Mouse (Mus musculus) MEL (cell line): Measurements from ENCODE around the gene Fndc3a. TPM values are rescaled to one million over a fixed set of nuclear protein-coding genes. Genes with fewer than 3 reads are reported as not detected.
A peak's percentile ranks its signal among the peaks of the same experiment; 100 is the strongest.

Source experiments
- DNase-seq: peaks from one replicate; pipeline ENCODE4 v3.0.0; 2011; ENCODE audit warnings: low read depth, low spot score
- H3K27ac ChIP-seq: 2 replicates; pipeline ENCODE4 v1.5.1; 2012; ENCODE audit warnings: low read depth, mild to moderate bottlenecking, control low read depth, low read length, moderate library complexity; ENCODE audit not compliant: control insufficient read depth
- H3K27me3 ChIP-seq, 2 experiments: fragments of 150-350 bp in 1 of 2; sonication (generic) in 1 of 2; 2 replicates each; pipeline ENCODE4 v1.6.1; 2012; ENCODE audit warnings: low read length in 2 of 2, mild to moderate bottlenecking in 2 of 2, improper control_type of control experiment in 1 of 2, moderate library complexity in 1 of 2; ENCODE audit not compliant: insufficient read depth in 2 of 2, control insufficient read depth in 1 of 2
- H3K36me3 ChIP-seq, 2 experiments: 2 replicates each; pipeline ENCODE4 v1.6.1; 2012 to 2014; ENCODE audit warnings: low read length in 2 of 2, improper control_type of control experiment in 1 of 2, inconsistent platforms in 1 of 2, mild to moderate bottlenecking in 1 of 2; ENCODE audit not compliant: insufficient read depth in 2 of 2, control insufficient read depth in 1 of 2
- H3K4me1 ChIP-seq, 2 experiments: fragments of 150-350 bp in 1 of 2; sonication (generic) in 1 of 2; 2 replicates each; pipeline ENCODE4 v1.6.1; 2012; ENCODE audit warnings: low read length in 2 of 2, improper control_type of control experiment in 1 of 2, mild to moderate bottlenecking in 1 of 2; ENCODE audit not compliant: insufficient read depth in 2 of 2, control insufficient read depth in 1 of 2
- H3K4me3 ChIP-seq, 2 experiments: fragments of 150-350 bp in 1 of 2; sonication (generic) in 1 of 2; 2 replicates each; pipeline ENCODE4 v1.5.1; 2012; ENCODE audit warnings: low read depth in 2 of 2, low read length in 2 of 2, mild to moderate bottlenecking in 2 of 2, moderate library complexity in 2 of 2, control low read depth in 1 of 2, improper control_type of control experiment in 1 of 2; ENCODE audit not compliant: control insufficient read depth in 1 of 2, insufficient read depth in 1 of 2
- H3K79me2 ChIP-seq: 2 replicates; pipeline ENCODE4 v1.6.1; 2012; ENCODE audit warnings: mild to moderate bottlenecking, low read length, moderate library complexity; ENCODE audit not compliant: control insufficient read depth, poor library complexity, insufficient read depth
- H3K9ac ChIP-seq: 2 replicates; pipeline ENCODE4 v1.6.1; 2012; ENCODE audit warnings: low read depth, mild to moderate bottlenecking, control low read depth, low read length, moderate library complexity; ENCODE audit not compliant: control insufficient read depth, poor library complexity, severe bottlenecking
- H3K9me3 ChIP-seq: fragments of 150-350 bp; sonication (generic); replicated peaks from 2 replicates; pipeline ENCODE4 v1.6.1; 2012; ENCODE audit warnings: mild to moderate bottlenecking, low read length, improper control_type of control experiment, moderate library complexity; ENCODE audit not compliant: insufficient read depth
- BHLHE40 ChIP-seq: IDR thresholded peaks from 2 replicates; pipeline ENCODE4 v1.6.1; 2012; ENCODE audit warnings: low read depth, mild to moderate bottlenecking, inconsistent platforms, low read length, improper control_type of control experiment, borderline replicate concordance
- CHD2 ChIP-seq: IDR thresholded peaks from 2 replicates; pipeline ENCODE4 v1.6.1; 2011; ENCODE audit warnings: low read length, improper control_type of control experiment
- ELF1 ChIP-seq: IDR thresholded peaks from 2 replicates; pipeline ENCODE4 v1.6.1; 2014; ENCODE audit warnings: low read depth, mild to moderate bottlenecking, inconsistent platforms, low read length, improper control_type of control experiment, moderate library complexity
- EP300 ChIP-seq, 2 experiments: IDR thresholded peaks; 2 replicates each; pipeline ENCODE4 v1.6.1; 2011; ENCODE audit warnings: improper control_type of control experiment in 2 of 2, low read length in 2 of 2, low read depth in 1 of 2, mild to moderate bottlenecking in 1 of 2
- GABPA ChIP-seq: IDR thresholded peaks from 2 replicates; pipeline ENCODE4 v1.6.1; 2012; ENCODE audit warnings: low read depth, mild to moderate bottlenecking, inconsistent platforms, low read length, improper control_type of control experiment, moderate library complexity
- GATA1 ChIP-seq: IDR thresholded peaks from 2 replicates; pipeline ENCODE4 v1.6.1; 2011; ENCODE audit warnings: low read depth, low read length, improper control_type of control experiment
- HCFC1 ChIP-seq: IDR thresholded peaks from 2 replicates; pipeline ENCODE4 v1.6.1; 2012; ENCODE audit warnings: low read depth, mild to moderate bottlenecking, inconsistent platforms, low read length, improper control_type of control experiment, moderate library complexity
- KAT2A ChIP-seq: conservative IDR thresholded peaks from 2 replicates; pipeline ENCODE4 v1.6.1; 2012; ENCODE audit warnings: low read depth, low read length, improper control_type of control experiment, inconsistent platforms
- MAFK ChIP-seq: IDR thresholded peaks from 2 replicates; pipeline ENCODE4 v1.6.1; 2011; ENCODE audit warnings: low read depth, mild to moderate bottlenecking, low read length, improper control_type of control experiment, borderline replicate concordance
- MEF2A ChIP-seq: IDR thresholded peaks from 2 replicates; pipeline ENCODE4 v1.6.1; 2014; ENCODE audit warnings: low read depth, mild to moderate bottlenecking, inconsistent platforms, low read length, improper control_type of control experiment; ENCODE audit not compliant: poor library complexity, insufficient replicate concordance, severe bottlenecking; ENCODE audit errors: extremely low read depth
- MXI1 ChIP-seq: IDR thresholded peaks from 2 replicates; pipeline ENCODE4 v1.6.1; 2011; ENCODE audit warnings: mild to moderate bottlenecking, low read depth, low read length, improper control_type of control experiment
- MYB ChIP-seq: IDR thresholded peaks from 2 replicates; pipeline ENCODE4 v1.6.1; 2011; ENCODE audit warnings: mild to moderate bottlenecking, low read depth, low read length, improper control_type of control experiment
- MYC ChIP-seq: IDR thresholded peaks from 2 replicates; pipeline ENCODE4 v1.6.1; 2011; ENCODE audit warnings: low read depth, mild to moderate bottlenecking, low read length, improper control_type of control experiment, moderate library complexity
- NRF1 ChIP-seq: IDR thresholded peaks from 2 replicates; pipeline ENCODE4 v1.6.1; 2014; ENCODE audit warnings: low read depth, mild to moderate bottlenecking, inconsistent platforms, low read length, improper control_type of control experiment, moderate library complexity; ENCODE audit not compliant: poor library complexity, insufficient read depth, severe bottlenecking
- POLR2AphosphoS2 ChIP-seq: IDR thresholded peaks from 2 replicates; pipeline ENCODE4 v1.6.1; 2011; ENCODE audit warnings: low read length, improper control_type of control experiment
- POLR2AphosphoS5 ChIP-seq: IDR thresholded peaks from 2 replicates; pipeline ENCODE4 v1.6.1; 2012; ENCODE audit warnings: low read depth, borderline replicate concordance, mild to moderate bottlenecking, inconsistent platforms, low read length, moderate library complexity, mixed read lengths
- RCOR1 ChIP-seq: IDR thresholded peaks from 2 replicates; pipeline ENCODE4 v1.6.1; 2012; ENCODE audit warnings: low read depth, mild to moderate bottlenecking, inconsistent platforms, low read length, improper control_type of control experiment
- TBP ChIP-seq: IDR thresholded peaks from 2 replicates; pipeline ENCODE4 v1.8.0; 2011; ENCODE audit warnings: low read depth, low read length, improper control_type of control experiment
- UBTF ChIP-seq: IDR thresholded peaks from 2 replicates; pipeline ENCODE4 v1.6.1; 2012; ENCODE audit warnings: low read depth, mild to moderate bottlenecking, inconsistent platforms, low read length, improper control_type of control experiment, moderate library complexity, borderline replicate concordance; ENCODE audit not compliant: insufficient read depth
- USF1 ChIP-seq: IDR thresholded peaks from 2 replicates; pipeline ENCODE4 v1.6.1; 2014; ENCODE audit warnings: low read depth, mild to moderate bottlenecking, inconsistent platforms, low read length, improper control_type of control experiment, moderate library complexity
- ZC3H11A ChIP-seq: IDR thresholded peaks from 2 replicates; pipeline ENCODE4 v1.6.1; 2012; ENCODE audit warnings: low read depth, mild to moderate bottlenecking, inconsistent platforms, low read length, improper control_type of control experiment
- ZKSCAN1 ChIP-seq: IDR thresholded peaks from 2 replicates; pipeline ENCODE4 v1.6.1; 2012; ENCODE audit warnings: low read depth, mild to moderate bottlenecking, inconsistent platforms, low read length, improper control_type of control experiment, moderate library complexity
- ZNF384 ChIP-seq: IDR thresholded peaks from 2 replicates; pipeline ENCODE4 v1.6.1; 2012; ENCODE audit warnings: low read depth, mild to moderate bottlenecking, inconsistent platforms, low read length, improper control_type of control experiment
- polyA plus RNA-seq, 2 experiments: library from polyadenylated mRNA; stranded (reverse) in 1 of 2; unstranded in 1 of 2; fragments of >175 nt in 1 of 2; fragments of >200 nt in 1 of 2; gene quantifications; 2 replicates each; pipeline versions ENCODE4 v1.2.1 to v1.2.4; 2012; ENCODE audit warnings: low replicate concordance in 2 of 2, low read depth in 1 of 2; ENCODE audit not compliant: insufficient read length in 2 of 2, insufficient read depth in 1 of 2, missing spikeins in 1 of 2
- total RNA-seq: library from RNA; depleted of rRNA; stranded (reverse); fragments of 300-350 nt; gene quantifications from 2 replicates; pipeline ENCODE4 v1.2.3, GENCODE M21; 2012

Fndc3a gene
- total and polyA plus RNA-seq, 3 experiments = 4.2 to 9.0 TPM; not detected in 1

DNA sequence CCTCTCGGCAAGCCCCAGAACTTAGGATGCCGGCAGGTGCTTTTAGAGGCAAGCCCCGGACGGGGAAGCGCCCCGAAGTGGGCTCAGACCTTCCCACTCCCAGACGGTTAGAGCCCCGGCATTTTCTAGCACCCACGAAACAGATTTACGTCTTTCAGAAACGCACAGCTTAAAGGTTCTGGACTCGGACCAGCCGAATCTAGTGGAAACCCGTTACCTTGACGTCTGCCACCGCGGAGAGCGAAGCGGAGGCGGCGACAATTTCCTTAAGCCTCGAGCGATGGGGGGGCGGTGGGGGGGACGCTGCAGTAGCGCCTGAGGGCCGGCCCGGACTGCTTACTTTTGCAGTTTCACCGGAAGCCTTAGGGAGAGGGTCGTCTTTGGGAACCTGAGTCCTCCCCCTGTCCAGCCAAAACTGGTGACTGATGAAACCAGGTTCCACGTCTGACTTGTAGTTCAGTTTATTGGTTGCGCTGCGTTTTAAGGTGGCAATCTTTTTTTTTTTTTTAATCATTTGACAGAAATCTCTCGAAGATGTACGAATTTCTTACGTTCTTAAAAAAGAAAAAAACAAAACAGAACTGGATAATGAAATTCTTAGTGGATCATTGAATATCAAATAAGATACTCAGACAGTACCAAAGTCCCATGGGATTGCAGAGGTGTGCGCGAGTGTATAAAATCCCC is 681 bp upstream of the Fndc3a start:
- peak overlapping the region; percentile 93 for H3K9ac ChIP-seq
- H3K79me2 ChIP-seq = peaks cover 8% of the 10 kb centered on the region
- peak; percentile 51 for DNase-seq
- H3K9me3 ChIP-seq = no peaks in the 10 kb centered on the region
- H3K4me3 ChIP-seq = peak overlapping the region; percentile 89 to 95
- TF ChIP-seq ZNF384 = peak; percentile 46
- no peak for TF ChIP-seq NRF1
- no peak for TF ChIP-seq EP300 (IDR thresholded peaks at IDR 0.05; ENCODE audit: low read depth in 1 of 2, low read length in 2 of 2)
- 0 out of 2 replicates have a peak, but pooled peaks have one; percentile 32 for TF ChIP-seq MXI1
- TF ChIP-seq MYC = no peak
- no peak for TF ChIP-seq GATA1
- no peak for TF ChIP-seq MYB
- H3K4me1 ChIP-seq = no peaks in the 10 kb centered on the region; a peak in 1 of 4 replicates
- no peaks in the 10 kb centered on the region for H3K27me3 ChIP-seq
- H3K36me3 ChIP-seq = 0 out of 4 replicates have a peak, but pooled peaks cover 0 to 2% of the 10 kb centered on the region in 2 experiments
- H3K27ac ChIP-seq = peak overlapping the region; percentile 15; the same call in 1 of the 2 replicates

DNA sequence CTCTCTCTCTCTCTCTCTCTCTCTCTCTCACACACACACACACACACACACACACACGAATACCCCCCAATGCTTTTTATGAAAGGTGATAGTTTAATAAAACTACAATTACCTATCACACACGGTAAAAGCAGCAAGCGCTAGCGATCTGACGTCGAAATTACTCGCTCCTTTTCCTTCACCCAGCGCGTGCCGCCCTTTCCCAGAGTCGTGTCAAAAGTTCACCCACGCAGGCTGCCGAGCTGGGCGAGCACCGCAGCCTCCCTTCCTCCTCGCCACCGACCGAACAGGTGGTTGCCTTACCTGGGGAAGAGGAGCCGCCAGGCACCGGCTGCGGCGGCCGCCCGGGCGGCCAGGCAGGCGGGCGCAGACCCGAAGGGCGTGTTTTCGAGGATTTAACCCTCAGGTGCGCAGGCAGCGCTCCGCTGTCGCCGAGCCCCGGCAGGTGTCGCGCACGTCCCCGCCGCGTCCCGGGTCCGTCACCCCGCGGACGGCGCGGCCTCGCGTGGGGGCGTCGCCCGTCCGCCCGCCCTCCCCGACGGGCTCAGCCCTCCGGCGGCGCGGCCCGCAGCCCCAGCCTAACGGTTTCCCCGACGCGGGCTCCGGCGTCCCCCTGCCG is 603 bp downstream of the Fndc3a start:
- Histone ChIP-seq H3K36me3 (peaks cover 0 to 2% of the 10 kb centered on the region in 2 experiments; a peak in 1 of 4 replicates), H3K27me3 (no peaks in the 10 kb centered on the region), H3K4me1 (peaks cover 0 to 2% of the 10 kb centered on the region in 2 experiments; a peak in 1 of 4 replicates), H3K27ac (peak overlapping the region; percentile 42; the same call in 1 of the 2 replicates), H3K9ac (peak overlapping the region; percentile 93), H3K9me3 (no peaks in the 10 kb centered on the region), H3K4me3 (peak overlapping the region; percentile 71 to 89), H3K79me2 (peaks cover 8% of the 10 kb centered on the region)
- TF ChIP-seq MAFK (no peak), RCOR1 (no peak), HCFC1 (no peak), UBTF (no peak), KAT2A (no peak), MYB (no peak), ELF1 (no peak), GATA1 (no peak), BHLHE40 (no peak), POLR2AphosphoS5 (no peak), ZKSCAN1 (no peak), TBP (no peak), USF1 (no peak), GABPA (no peak), CHD2 (no peak), MEF2A (no peak), MYC (no peak), ZC3H11A (no peak), POLR2AphosphoS2 (no peak)
- peak; percentile 30 for DNase-seq
